Mouse (Mus musculus): ENCODE measurements around the gene Cask. TPM values are rescaled to one million over a fixed set of nuclear protein-coding genes. Genes with fewer than 3 reads are reported as not detected.

Gene Cask
- polyA plus RNA-seq, 2 experiments: 1.5 to 1.6 TPM

DNA sequence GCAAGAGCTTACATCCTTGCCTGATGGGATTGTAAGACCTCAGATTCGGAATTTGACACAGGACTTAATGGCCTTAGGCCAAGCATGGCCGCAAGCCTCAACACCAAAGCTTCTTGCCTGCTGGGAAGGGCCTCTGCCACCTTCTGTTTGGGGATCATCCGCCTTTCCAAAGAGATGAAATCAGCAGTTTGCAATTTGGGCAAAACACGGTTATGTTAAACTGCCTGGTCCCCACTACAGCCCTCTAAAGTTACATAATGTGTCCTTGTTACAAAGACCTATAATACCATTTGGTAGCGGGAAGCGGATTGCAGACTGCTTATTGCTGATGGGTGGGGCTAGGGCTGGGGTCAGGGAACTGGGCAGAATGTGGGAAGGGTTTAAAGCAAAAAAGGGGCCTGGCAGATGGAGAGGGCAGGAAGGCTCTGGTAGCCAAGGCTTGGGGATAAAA is 384.0 kb downstream of the Cask start:
- Histone ChIP-seq H3K27me3 (ENCODE audit: control insufficient read depth, insufficient read depth, low read length) (no peaks in the 10 kb centered on the region), H3K9me3 (ENCODE audit: control insufficient read depth, low read length) (no peaks in the 10 kb centered on the region), H3K4me2 (ENCODE audit: low read depth) (no peak overlapping the region), H3K27ac (no peak overlapping the region), H3K9ac (replicated peaks) (no peak overlapping the region), H3K4me3 (ENCODE audit: insufficient read depth in 1 of 2, low read depth in 2 of 2, low read length in 2 of 2) (no peak overlapping the region), H3K4me1 (replicated peaks; ENCODE audit: control insufficient read depth in 2 of 2, insufficient read depth in 2 of 2, low read length in 1 of 2) (no peaks in the 10 kb centered on the region), H3K36me3 (replicated peaks; ENCODE audit: control insufficient read depth, insufficient read depth, low read depth) (no peaks in the 10 kb centered on the region)
- WGBS (ENCODE audit: insufficient replicate concordance): 68% methylated on average over 6 of the region's 6 CpGs
- DNase-seq (ENCODE audit: low read depth in 3 of 3, low spot score in 3 of 3): no peak
- TF ChIP-seq EP300 (IDR thresholded peaks at IDR 0.05; ENCODE audit: low read depth) (no peak), CTCF (IDR thresholded peaks at IDR 0.05; ENCODE audit: low read depth) (no peak)
- no peak for ATAC-seq (ENCODE audit: insufficient read depth)

Small RNA genes within 50 kb of the gene (microRNA-seq; reads per million reads assigned to microRNA genes)
- gene Gm25246: not detected

Other genes starting within 250 kb of the Cask start
- gene Gpr34, start 219.3 kb downstream of the Cask start, polyA plus RNA-seq (2012; rRNA removed): 0.12 and 0.13 TPM in 2 replicates
- gene Gpr34, start 219.3 kb downstream of the Cask start, polyA plus RNA-seq (2014; fragmentation: Nextera tagmentation; extraction: Ambion mirVana): 0.09 and 0.56 TPM in 2 replicates
- gene Gpr82, start 190.0 kb downstream of the Cask start, polyA plus RNA-seq (2012; rRNA removed): not detected in 2 replicates
- gene Gpr82, start 190.0 kb downstream of the Cask start, polyA plus RNA-seq (2014; fragmentation: Nextera tagmentation; extraction: Ambion mirVana): not detected in 2 replicates